Mouse (Mus musculus) CH12.LX (cell line): Measurements from ENCODE around the gene Lpar3.

ENCODE experiments used
- CTCF ChIP-seq, 2 experiments: IDR thresholded peaks in 1 of 2; conservative IDR thresholded peaks in 1 of 2; 2 replicates each; pipeline ENCODE4 v1.5.1; 2011 to 2012; ENCODE audit warnings: low read depth in 2 of 2, low read length in 2 of 2, improper control_type of control experiment in 1 of 2, inconsistent platforms in 1 of 2, mild to moderate bottlenecking in 1 of 2, moderate library complexity in 1 of 2
- E2F4 ChIP-seq: IDR thresholded peaks from 2 replicates; pipeline ENCODE4 v1.6.1; 2011; ENCODE audit warnings: low read depth, low read length, improper control_type of control experiment; ENCODE audit not compliant: insufficient replicate concordance
- HCFC1 ChIP-seq: IDR thresholded peaks from 2 replicates; pipeline ENCODE4 v1.6.1; 2012; ENCODE audit warnings: low read depth, mild to moderate bottlenecking, inconsistent platforms, low read length, improper control_type of control experiment
- JUND ChIP-seq: conservative IDR thresholded peaks from 2 replicates; pipeline ENCODE4 v1.6.1; 2011; ENCODE audit warnings: low read depth, low read length, improper control_type of control experiment
- KAT2A ChIP-seq: IDR thresholded peaks from 2 replicates; pipeline ENCODE4 v1.6.1; 2012; ENCODE audit warnings: low read length, improper control_type of control experiment, inconsistent platforms; ENCODE audit not compliant: insufficient replicate concordance
- MAX ChIP-seq: IDR thresholded peaks from 2 replicates; pipeline ENCODE4 v1.6.1; 2011; ENCODE audit warnings: low read length, improper control_type of control experiment
- PAX5 ChIP-seq: IDR thresholded peaks from 2 replicates; pipeline ENCODE4 v1.6.1; 2012; ENCODE audit warnings: low read length, inconsistent platforms, mixed read lengths
- POLR2A ChIP-seq: IDR thresholded peaks from 2 replicates; pipeline ENCODE4 v1.6.1; 2011; ENCODE audit warnings: low read depth, mild to moderate bottlenecking, improper control_type of control experiment, low read length
- RAD21 ChIP-seq: IDR thresholded peaks from 2 replicates; pipeline ENCODE4 v1.6.1; 2011; ENCODE audit warnings: low read depth, mild to moderate bottlenecking, low read length, improper control_type of control experiment, moderate library complexity
- ZC3H11A ChIP-seq: IDR thresholded peaks from 2 replicates; pipeline ENCODE4 v1.6.1; 2012; ENCODE audit warnings: low read depth, mild to moderate bottlenecking, inconsistent platforms, low read length, improper control_type of control experiment
- ZNF384 ChIP-seq: IDR thresholded peaks from 2 replicates; pipeline ENCODE4 v1.6.1; 2012; ENCODE audit warnings: low read depth, low read length, improper control_type of control experiment, inconsistent platforms

DNA sequence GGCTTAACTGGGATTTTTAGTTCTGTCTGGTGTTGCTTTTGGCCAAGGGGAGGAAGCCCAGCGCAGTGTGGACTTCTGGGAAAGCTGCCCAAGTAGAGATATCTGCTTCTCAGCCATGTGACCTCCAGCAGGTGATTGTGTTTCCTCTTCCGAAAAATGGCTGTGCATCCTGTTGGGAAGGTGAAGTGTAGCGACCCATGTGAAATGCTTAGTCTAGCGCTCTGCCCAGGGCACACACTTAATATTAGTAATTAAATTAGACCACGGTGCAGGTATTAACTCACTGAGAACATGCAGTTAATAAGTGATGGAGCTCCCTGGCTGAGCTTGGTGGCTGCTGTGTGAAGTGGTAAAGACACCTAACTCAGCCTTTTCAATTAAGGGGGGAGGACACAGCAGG is 16.9 kb downstream of the Lpar3 start:
- TF ChIP-seq ZNF384 (no peak), JUND (no peak), PAX5 (no peak), E2F4 (no peak), MAX (no peak), ZC3H11A (no peak), HCFC1 (no peak), CTCF (conservative IDR thresholded peaks at IDR 0.05 in 1 of 2, IDR thresholded peaks at IDR 0.05 in 1 of 2; ENCODE audit: low read depth in 2 of 2, low read length in 2 of 2) (no peak), POLR2A (no peak), RAD21 (no peak), KAT2A (no peak)
